Mouse (Mus musculus) NIH3T3 (cell line): ENCODE measurements at regions not wholly inside any gene's neighbourhood (a gene's known extent, or its start where the extent isn't known, plus 50 kb on each side); places are given as distances from the start of the nearest gene placed in this dataset.

Source experiments
- DNase-seq: peaks from one replicate; pipeline ENCODE4 v3.0.0-alpha.2; 2012; ENCODE audit warnings: low read depth

- DNase-seq = no peak
Observed at GRCm38 (mm10) chr11:79764026-79764425, 173.0 kb downstream of the Rab11fip4 start.

GRCm38 (mm10) chr11:79762654-79763053 lies 171.6 kb downstream of the Rab11fip4 start:
- DNase-seq = no peak

- DNase-seq = no peak
Observed at GRCm38 (mm10) chr11:79762027-79762426, 171.0 kb downstream of the Rab11fip4 start.

GRCm38 (mm10) chr11:79760533-79760932 lies 169.5 kb downstream of the Rab11fip4 start:
- DNase-seq = no peak

- no peak for DNase-seq
Observed at GRCm38 (mm10) chr11:79758281-79758680, 167.3 kb downstream of the Rab11fip4 start.

GRCm38 (mm10) chr11:79757513-79758071 lies 166.6 kb downstream of the Rab11fip4 start:
- no peak for DNase-seq

- no peak for DNase-seq
Observed at GRCm38 (mm10) chr11:79756305-79756846, 165.4 kb downstream of the Rab11fip4 start.

GRCm38 (mm10) chr11:79753491-79753890 lies 162.5 kb downstream of the Rab11fip4 start:
- DNase-seq = no peak

GRCm38 (mm10) chr11:79752717-79753480 lies 161.9 kb downstream of the Rab11fip4 start:
- peak; percentile 78 for DNase-seq

GRCm38 (mm10) chr11:79751751-79752716 lies 161.0 kb downstream of the Rab11fip4 start:
- DNase-seq = peak; percentile 39

GRCm38 (mm10) chr11:79750943-79751342 lies 159.9 kb downstream of the Rab11fip4 start:
- DNase-seq = no peak

- DNase-seq = no peak
Observed at GRCm38 (mm10) chr11:79749755-79750434, 158.9 kb downstream of the Rab11fip4 start.

- DNase-seq = no peak
Observed at GRCm38 (mm10) chr11:79749141-79749540, 158.1 kb downstream of the Rab11fip4 start.

- DNase-seq = no peak
Observed at GRCm38 (mm10) chr11:79748606-79749125, 157.7 kb downstream of the Rab11fip4 start.

GRCm38 (mm10) chr11:79747801-79748200 lies 156.8 kb downstream of the Rab11fip4 start:
- DNase-seq = no peak
